Mouse (Mus musculus): Measurements from ENCODE around the gene Sigirr. TPM values are rescaled to one million over a fixed set of nuclear protein-coding genes. Genes with fewer than 3 reads are reported as not detected.
A peak's percentile ranks its signal among the peaks of the same experiment; 100 is the strongest.

The Sigirr gene
- polyA plus RNA-seq, 1 experiment from 2014 or later = 16.5 TPM

DNA sequence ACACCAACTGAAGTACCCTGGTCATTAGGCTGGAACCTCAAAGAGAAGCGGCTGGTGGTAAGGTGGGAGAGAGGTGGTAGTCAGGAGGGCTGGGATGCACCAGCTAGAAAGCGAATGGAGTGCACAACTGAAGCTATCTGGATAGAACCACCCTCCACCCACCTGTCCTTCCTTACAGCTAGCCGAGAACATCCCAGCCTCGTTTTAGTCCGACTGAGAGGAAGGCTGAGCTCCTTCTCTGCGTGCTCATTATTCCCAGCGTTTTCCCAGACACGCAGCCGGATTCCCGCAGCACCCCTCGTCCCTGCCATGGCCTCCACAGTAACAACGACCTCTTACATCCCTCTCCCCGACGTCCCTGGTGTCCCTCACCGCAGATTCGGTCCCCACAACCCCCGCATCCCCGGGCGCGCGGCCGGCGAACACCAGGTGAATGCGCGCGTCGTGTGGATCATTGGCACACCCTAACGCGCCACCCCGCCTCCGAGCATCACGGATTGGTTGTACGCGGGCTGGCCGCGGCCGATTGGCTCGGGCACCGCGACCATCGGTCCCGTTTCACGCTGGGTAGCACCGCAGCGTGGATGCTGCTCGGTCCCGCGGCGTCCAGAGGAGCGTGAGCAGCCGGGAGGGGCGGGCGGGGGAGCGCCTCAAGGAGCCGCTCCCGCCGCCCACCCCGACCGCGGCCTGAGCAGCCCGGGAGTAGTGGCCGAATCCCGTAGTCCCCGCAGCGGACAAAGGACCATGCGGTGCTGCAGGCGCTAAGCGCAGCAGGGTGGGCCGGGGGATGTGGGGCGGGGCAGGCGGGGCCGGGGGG lies 39.7 kb downstream of the Sigirr start, which contains the start of gene B4galnt4:
Gene B4galnt4 (plus strand): TSS at position 679 of the 817 bp plus-strand sequence.
- Histone ChIP-seq H3K4me1 (replicated peaks) (peaks cover 48% of the 10 kb centered on the region), H3K4me2 (peak within 1 kb of the TSS; percentile 80), H3K27ac (no peak within 1 kb of the TSS), H3K9ac (0 out of 2 replicates have a peak within 1 kb of the TSS, but pooled peaks have one; percentile 22), H3K36me3 (no peaks in the 10 kb centered on the region), H3K27me3 (peaks cover 78% of the 10 kb centered on the region), H3K4me3 (replicated peaks) (peak within 1 kb of the TSS; percentile 55), H3K9me3 (replicated peaks) (no peaks in the 10 kb centered on the region)
- DNase-seq (no peak), ATAC-seq (ENCODE audit: low read depth) (peak; percentile 68)
- 2% methylated on average over 72 of the region's 72 CpGs for WGBS (ENCODE audit: insufficient replicate concordance)

DNA sequence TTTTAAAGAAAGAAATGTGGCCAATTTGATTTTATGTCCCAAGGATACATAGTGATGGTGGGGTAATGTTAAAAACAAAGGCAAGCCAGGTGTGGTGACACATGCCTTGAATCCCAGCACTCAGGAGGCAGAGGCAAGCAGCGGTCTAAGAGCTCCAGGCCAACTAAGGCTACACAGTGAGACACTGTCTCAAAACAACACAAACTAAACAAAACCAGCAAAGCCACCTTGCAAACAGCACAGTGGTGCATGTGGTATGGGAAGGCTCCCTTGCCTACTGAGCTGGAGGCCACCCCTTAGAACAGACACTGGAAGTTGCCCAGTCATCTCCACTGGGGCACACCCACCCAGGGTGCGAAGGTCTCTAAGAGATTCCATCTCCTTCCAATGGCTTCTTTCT lies 40.4 kb downstream of the Sigirr start:
- DNase-seq = no peak
- no peaks in the 10 kb centered on the region for H3K9me3 ChIP-seq (replicated peaks)
- H3K36me3 ChIP-seq = no peaks in the 10 kb centered on the region
- peak overlapping the region; percentile 55; the same call in 1 of the 2 replicates for H3K4me3 ChIP-seq (replicated peaks)
- H3K9ac ChIP-seq = no peak overlapping the region
- 0 out of 2 replicates have a peak overlapping the region, but pooled peaks have one; percentile 80 for H3K4me2 ChIP-seq
- H3K27ac ChIP-seq = no peak overlapping the region
- H3K27me3 ChIP-seq = peaks cover 73% of the 10 kb centered on the region
- WGBS (ENCODE audit: insufficient replicate concordance) = 41% methylated on average over 2 of the region's 2 CpGs
- peak; percentile 43 for ATAC-seq (ENCODE audit: low read depth)
- peaks cover 46% of the 10 kb centered on the region for H3K4me1 ChIP-seq (replicated peaks)

DNA sequence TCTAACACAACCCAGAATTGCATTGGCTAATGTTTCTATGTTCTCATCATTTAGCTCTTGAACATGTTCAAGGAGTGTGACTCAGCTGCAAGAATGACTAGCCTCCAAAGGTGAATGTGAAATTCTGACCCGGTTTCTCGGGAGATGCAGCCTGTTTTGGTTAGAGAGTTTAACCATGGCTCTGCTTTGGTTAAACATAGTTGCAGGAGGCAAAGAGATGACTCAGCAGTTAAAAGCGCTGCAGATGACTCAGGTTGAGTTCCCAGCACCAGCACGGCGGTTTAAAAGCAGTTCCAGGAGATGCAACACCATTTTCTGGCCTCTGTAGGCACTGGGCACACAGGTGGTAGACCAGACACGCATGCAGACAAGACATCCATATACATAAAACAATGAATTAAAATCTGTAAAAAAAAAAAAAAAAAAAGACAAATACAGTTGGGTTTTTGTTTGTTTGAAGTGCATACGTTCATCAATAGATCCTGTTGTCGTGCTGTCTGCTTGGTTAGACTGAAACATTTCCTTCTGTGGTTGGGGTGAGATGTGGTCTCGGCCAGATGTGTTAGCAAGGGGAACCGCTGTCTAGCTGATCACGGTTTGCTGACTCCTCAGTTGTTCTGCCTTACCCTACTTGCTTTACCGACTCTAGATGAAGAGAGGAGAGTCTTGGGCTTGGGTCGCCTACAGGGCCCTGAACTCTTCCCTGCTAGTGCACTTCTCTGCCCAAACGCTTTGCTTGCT lies 41.6 kb downstream of the Sigirr start:
- no peak for DNase-seq
- Histone ChIP-seq H3K36me3 (no peaks in the 10 kb centered on the region), H3K4me3 (replicated peaks) (no peak overlapping the region), H3K27me3 (peaks cover 76% of the 10 kb centered on the region), H3K4me2 (no peak overlapping the region), H3K27ac (no peak overlapping the region), H3K9ac (no peak overlapping the region), H3K4me1 (replicated peaks) (peaks cover 35% of the 10 kb centered on the region), H3K9me3 (replicated peaks) (no peaks in the 10 kb centered on the region)
- no peak for ATAC-seq (ENCODE audit: low read depth)
- WGBS (ENCODE audit: insufficient replicate concordance) = 53% methylated on average over 14 of the region's 14 CpGs

DNA sequence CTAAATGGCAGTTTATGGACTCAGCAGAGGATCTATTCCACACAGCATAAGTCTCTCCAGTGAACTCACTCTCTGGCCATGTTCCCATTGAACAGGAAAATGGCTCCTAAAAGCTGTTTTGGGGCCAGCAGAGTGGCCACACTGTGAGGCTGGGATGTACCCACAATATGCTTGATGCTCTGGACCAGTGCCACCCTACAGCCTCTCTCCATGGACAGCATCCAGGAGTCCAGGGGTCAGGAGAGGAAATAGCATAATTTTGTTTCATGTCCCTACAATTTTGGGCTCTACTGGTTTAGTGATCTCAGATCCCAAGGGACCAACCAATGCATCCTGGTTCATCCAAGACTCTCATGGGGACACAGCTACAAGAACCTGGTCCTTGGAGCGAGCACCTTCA lies 42.8 kb downstream of the Sigirr start:
- H3K4me1 ChIP-seq (replicated peaks) = peaks cover 24% of the 10 kb centered on the region

DNA sequence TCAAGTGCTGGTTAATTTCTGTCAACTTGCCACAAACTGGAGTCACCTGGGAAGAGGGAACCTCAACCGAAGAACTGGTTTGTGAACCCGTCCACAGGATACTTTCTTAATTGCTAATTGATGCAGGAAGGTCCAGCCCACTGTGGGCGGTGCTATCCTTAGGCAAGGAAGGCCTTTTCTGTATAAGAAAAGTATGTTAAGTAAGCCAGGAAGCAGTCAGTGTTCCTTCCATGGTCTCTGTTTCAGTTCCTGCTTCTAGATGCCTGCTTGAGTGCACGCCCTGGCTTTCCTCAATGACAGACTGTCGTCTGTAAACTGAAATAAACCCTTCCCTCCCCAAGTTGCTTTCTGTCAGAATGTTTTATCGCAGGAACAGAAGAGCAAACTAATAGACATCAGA lies 43.4 kb downstream of the Sigirr start:
- DNase-seq = no peak
- H3K9me3 ChIP-seq (replicated peaks) = no peaks in the 10 kb centered on the region
- WGBS (ENCODE audit: insufficient replicate concordance) = 65% methylated on average over 6 of the region's 6 CpGs
- H3K4me1 ChIP-seq (replicated peaks) = peaks cover 19% of the 10 kb centered on the region
- H3K27ac ChIP-seq = no peak overlapping the region
- H3K4me3 ChIP-seq (replicated peaks) = no peak overlapping the region
- H3K27me3 ChIP-seq = peaks cover 59% of the 10 kb centered on the region
- H3K36me3 ChIP-seq = no peaks in the 10 kb centered on the region
- H3K9ac ChIP-seq = no peak overlapping the region
- H3K4me2 ChIP-seq = no peak overlapping the region
- ATAC-seq (ENCODE audit: low read depth) = no peak

More for the DNA sequence above, 42.8 kb downstream of the Sigirr start:
- no peak overlapping the region for H3K27ac ChIP-seq
- no peak for DNase-seq
- no peak overlapping the region for H3K4me3 ChIP-seq (replicated peaks)
- H3K4me2 ChIP-seq = no peak overlapping the region
- peaks cover 65% of the 10 kb centered on the region for H3K27me3 ChIP-seq
- no peak overlapping the region for H3K9ac ChIP-seq
- 56% methylated on average over 1 of the region's 1 CpGs for WGBS (ENCODE audit: insufficient replicate concordance)
- no peaks in the 10 kb centered on the region for H3K9me3 ChIP-seq (replicated peaks)
- no peak for ATAC-seq (ENCODE audit: low read depth)
- H3K36me3 ChIP-seq = no peaks in the 10 kb centered on the region

DNA sequence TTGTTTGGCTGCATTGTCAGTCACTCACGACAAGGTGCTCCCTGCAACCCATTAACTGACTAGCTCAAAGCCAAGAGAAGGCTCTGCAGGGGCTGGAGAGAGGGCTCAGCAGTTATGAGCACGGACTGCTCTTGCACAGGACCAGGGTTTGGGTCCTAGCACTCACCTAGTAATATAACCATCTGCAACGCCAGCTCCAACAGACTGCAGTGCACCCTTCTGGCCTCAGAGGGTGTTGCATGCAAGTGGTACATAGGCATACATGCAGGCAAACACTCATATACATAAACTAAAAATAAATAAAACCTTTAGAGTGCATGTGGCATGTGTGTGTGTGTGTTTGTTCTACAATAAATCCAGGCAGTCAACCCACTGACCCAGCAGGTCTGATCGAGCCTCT lies 44.6 kb downstream of the Sigirr start:
- no peaks in the 10 kb centered on the region for H3K9me3 ChIP-seq (replicated peaks)
- no peak for DNase-seq
- H3K27ac ChIP-seq = no peak overlapping the region
- no peak overlapping the region for H3K4me3 ChIP-seq (replicated peaks)
- no peak overlapping the region for H3K9ac ChIP-seq
- H3K36me3 ChIP-seq = no peaks in the 10 kb centered on the region
- no peak overlapping the region for H3K4me2 ChIP-seq
- H3K27me3 ChIP-seq = peaks cover 47% of the 10 kb centered on the region
- ATAC-seq (ENCODE audit: low read depth) = no peak
- 47% methylated on average over 4 of the region's 4 CpGs for WGBS (ENCODE audit: insufficient replicate concordance)
- H3K4me1 ChIP-seq (replicated peaks) = peaks cover 11% of the 10 kb centered on the region

DNA sequence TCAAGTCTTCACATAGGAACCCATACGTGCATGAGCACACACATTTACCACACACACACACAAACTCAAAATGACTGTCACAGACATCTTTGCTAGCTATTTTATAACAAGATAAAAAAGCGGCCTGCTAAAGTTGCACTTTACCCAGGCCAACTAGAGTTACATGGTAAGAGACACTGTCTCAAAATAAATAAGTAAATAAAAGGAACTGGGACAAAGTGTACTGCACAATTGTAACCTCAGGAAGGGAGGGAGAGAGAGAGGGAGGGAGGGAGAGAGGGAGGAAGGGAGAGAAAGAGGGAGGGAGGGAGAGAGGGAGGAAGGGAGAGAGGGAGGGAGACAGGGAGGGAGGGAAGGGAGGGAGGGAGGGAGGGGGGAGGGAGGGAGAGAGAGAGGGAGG lies 48.0 kb downstream of the Sigirr start:
- Histone ChIP-seq H3K9me3 (replicated peaks) (no peaks in the 10 kb centered on the region), H3K9ac (no peak overlapping the region), H3K27me3 (peaks cover 13% of the 10 kb centered on the region), H3K27ac (no peak overlapping the region), H3K4me3 (replicated peaks) (no peak overlapping the region), H3K4me1 (replicated peaks) (peaks cover 16% of the 10 kb centered on the region), H3K4me2 (no peak overlapping the region), H3K36me3 (no peaks in the 10 kb centered on the region)
- no peak for DNase-seq
- WGBS (ENCODE audit: insufficient replicate concordance) = 55% methylated on average over 2 of the region's 2 CpGs
- ATAC-seq (ENCODE audit: low read depth) = no peak

DNA sequence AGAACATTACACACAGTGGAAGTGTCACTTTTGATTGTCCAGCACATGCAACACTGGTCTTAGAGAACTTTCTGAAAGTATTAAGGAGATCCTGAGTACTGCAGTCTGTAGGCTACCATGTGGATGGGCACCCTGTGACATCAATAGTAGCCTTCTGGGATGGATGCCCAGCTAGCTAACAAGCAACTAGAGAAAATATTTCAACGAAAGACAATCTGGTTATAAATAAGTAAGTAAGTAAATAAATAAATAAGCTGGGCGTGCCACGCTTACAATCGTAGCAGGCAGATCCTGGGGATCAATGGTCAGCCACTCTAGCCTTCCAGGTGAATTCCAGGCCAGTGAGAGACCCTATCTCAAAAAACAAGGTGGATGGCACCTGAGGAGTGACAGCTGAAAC lies 48.4 kb downstream of the Sigirr start:
- ATAC-seq (ENCODE audit: low read depth) (no peak), DNase-seq (no peak)
- 74% methylated on average over 4 of the region's 4 CpGs for whole genome bisulfite sequencing (ENCODE audit: insufficient replicate concordance)
- Histone ChIP-seq H3K4me1 (replicated peaks) (peaks cover 20% of the 10 kb centered on the region), H3K4me2 (no peak overlapping the region), H3K36me3 (no peaks in the 10 kb centered on the region), H3K9ac (no peak overlapping the region), H3K27ac (no peak overlapping the region), H3K9me3 (replicated peaks) (no peaks in the 10 kb centered on the region), H3K27me3 (peaks cover 9% of the 10 kb centered on the region), H3K4me3 (replicated peaks) (no peak overlapping the region)

DNA sequence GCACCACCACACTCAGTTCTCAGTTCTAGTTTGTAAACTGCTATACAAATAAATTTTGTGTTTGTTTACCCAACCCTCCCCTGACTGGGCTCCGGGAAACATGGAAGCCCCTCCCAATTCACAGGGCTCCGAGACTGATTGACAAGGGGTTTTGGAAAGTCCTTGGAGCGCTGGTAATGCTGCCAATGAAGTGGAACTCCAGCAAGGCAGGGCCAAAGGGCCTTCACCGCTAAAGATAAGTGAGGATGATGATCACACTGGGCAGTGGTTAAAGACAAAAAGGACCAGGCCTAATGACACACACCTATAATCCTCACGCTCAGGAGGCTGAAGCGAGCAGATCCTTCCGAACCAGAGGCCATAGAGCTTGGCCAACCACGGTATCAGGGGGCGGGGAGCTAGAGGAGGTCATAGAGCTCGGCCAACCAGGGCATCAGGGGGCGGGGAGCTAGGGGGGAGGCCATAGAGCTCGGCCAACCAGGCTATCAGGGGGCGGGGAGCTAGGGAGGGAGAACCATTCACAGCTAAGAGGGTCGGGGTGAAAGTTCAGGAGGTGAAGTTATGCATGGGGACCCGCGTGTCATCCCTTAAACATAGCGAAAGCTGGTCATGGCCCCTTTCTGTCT lies 49.2 kb downstream of the Sigirr start:
- H3K9ac ChIP-seq = no peak overlapping the region
- H3K27me3 ChIP-seq = 0 out of 2 replicates have a peak, but pooled peaks cover 4% of the 10 kb centered on the region
- no peak overlapping the region for H3K4me3 ChIP-seq (replicated peaks)
- no peaks in the 10 kb centered on the region for H3K9me3 ChIP-seq (replicated peaks)
- no peaks in the 10 kb centered on the region for H3K36me3 ChIP-seq
- DNase-seq = no peak
- no peak overlapping the region for H3K27ac ChIP-seq
- H3K4me1 ChIP-seq (replicated peaks) = peaks cover 29% of the 10 kb centered on the region
- no peak overlapping the region for H3K4me2 ChIP-seq
- 57% methylated on average over 17 of the region's 17 CpGs for WGBS (ENCODE audit: insufficient replicate concordance)
- ATAC-seq (ENCODE audit: low read depth) = no peak

DNA sequence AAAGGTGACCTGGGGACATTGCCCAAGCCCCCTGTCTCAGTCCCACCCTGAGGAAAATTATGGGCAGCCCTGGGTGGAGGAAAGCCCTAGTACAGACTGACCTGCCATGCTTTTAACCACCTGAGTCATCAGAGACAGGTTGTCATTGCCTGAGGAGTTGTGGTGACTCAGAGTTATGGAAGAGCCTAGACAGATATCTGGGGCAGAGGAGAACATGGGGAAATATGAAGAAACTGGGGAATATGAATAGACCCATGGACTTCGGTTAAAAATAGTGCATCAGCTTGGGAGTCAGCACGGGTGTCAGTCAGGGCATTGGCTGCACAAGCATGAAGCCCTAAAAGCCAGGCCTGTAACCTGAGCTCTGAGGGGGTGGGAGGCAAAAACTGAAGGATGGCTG lies 51.0 kb downstream of the Sigirr start:
- no peak overlapping the region for H3K9ac ChIP-seq
- H3K4me2 ChIP-seq = no peak overlapping the region
- peaks cover 42% of the 10 kb centered on the region for H3K4me1 ChIP-seq (replicated peaks)
- WGBS (ENCODE audit: insufficient replicate concordance) = 66% methylated on average over 2 of the region's 2 CpGs
- DNase-seq (no peak), ATAC-seq (ENCODE audit: low read depth) (no peak)
- no peak overlapping the region for H3K27ac ChIP-seq
- no peaks in the 10 kb centered on the region for H3K27me3 ChIP-seq
- no peaks in the 10 kb centered on the region for H3K9me3 ChIP-seq (replicated peaks)
- no peaks in the 10 kb centered on the region for H3K36me3 ChIP-seq
- H3K4me3 ChIP-seq (replicated peaks) = no peak overlapping the region
